ENCODE assay signal across 19 mouse cellular contexts in the genomic region with DNA sequence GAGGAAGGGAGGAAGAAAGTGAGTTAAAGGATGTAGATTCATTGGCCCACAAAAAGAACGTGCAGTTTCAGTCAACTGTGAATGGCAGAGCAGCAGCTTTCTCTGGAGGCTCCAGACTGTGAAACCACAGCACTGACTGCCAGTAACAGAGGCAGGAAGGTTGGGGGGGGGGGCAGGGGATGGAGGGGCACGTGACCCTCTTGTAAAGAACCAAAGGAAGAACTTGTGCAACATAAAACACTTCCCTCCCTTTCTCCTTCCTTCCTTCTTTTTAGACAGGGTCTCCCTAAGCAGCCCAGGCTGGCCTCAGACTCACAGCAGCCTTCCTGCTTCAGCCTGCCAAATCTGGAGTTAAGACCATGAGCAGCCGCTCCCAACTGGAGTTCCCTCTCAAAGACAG.
"Had no signal": no experiment of that assay in that cellular context is flagged by ENCODE, and none has a peak within 500 bp of the region (broad histone marks: within the 10 kb centered on the region; RNA-seq: fewer than 3 reads in every experiment).

No protein-coding gene starts in this region.

- H3K9ac ChIP-seq: limb, embryonic 13.5 days; liver, embryonic 15.5 days; lung, embryonic 14.5 days; neural tube, embryonic 15.5 days; stomach, embryonic 15.5 days had no signal

- H3K4me3 ChIP-seq: layer of hippocampus, adult 2 months; limb, embryonic 13.5 days; liver, embryonic 15.5 days; midbrain, embryonic 10.5 days; myocyte; neural tube, embryonic 15.5 days; stomach, embryonic 15.5 days had no signal

- DNase-seq: kidney, adult 11 months; kidney, adult 9 months; left cerebral cortex, postnatal 4 days; lung, embryonic 14.5 days; midbrain, embryonic 14.5 days; retina, postnatal 1 day; right cerebral cortex, postnatal 4 days; spleen, adult 18-20 months; thymus, adult 2 months; thymus, postnatal 36 days had no signal

- H3K27me3 ChIP-seq: limb, embryonic 13.5 days; liver, embryonic 15.5 days; neural tube, embryonic 15.5 days; stomach, embryonic 15.5 days had no signal

- H3K4me2 ChIP-seq: limb, embryonic 13.5 days; liver, embryonic 11.5 days; liver, embryonic 15.5 days; lung, embryonic 14.5 days; neural tube, embryonic 15.5 days; stomach, embryonic 15.5 days had no signal

- H3K9me3 ChIP-seq: liver, embryonic 15.5 days; midbrain, embryonic 10.5 days; neural tube, embryonic 15.5 days; stomach, embryonic 15.5 days had no signal

- H3K36me3 ChIP-seq: liver, embryonic 15.5 days; midbrain, embryonic 10.5 days; neural tube, embryonic 15.5 days; stomach, embryonic 15.5 days had no signal

- H3K27ac ChIP-seq: kidney, postnatal 0 days; layer of hippocampus, adult 2 months; limb, embryonic 13.5 days; liver, embryonic 15.5 days; midbrain, embryonic 10.5 days; neural tube, embryonic 15.5 days; stomach, embryonic 15.5 days had no signal

- H3K4me1 ChIP-seq: midbrain, embryonic 10.5 days; neural tube, embryonic 15.5 days; stomach, embryonic 15.5 days had no signal
